Comparison of ENCODE assay signal across 10 mouse cellular contexts in the genomic region with DNA sequence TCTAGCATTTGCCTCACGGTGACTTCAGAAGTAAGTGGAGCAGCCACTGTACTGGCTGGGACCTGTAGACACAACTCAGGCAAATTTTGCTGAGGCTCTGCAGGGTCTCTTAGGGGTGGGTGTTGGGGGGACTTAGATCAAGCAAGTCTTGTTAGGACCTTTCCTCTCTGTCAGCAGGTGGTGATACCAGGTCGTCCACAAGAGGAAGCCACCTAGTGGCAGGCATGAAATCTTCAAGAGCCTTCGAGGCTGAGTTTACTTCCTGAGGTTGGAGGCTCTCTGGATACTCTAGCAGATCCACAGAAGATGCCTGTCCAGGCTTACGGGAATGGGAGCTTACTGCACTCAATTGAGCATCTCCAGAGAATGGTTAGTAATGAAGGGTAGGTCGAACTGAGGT.
DNase-seq lines count a peak whose midpoint lies in the region; ATAC-seq and TF ChIP-seq lines count a peak whose summit lies in the region.
"Had no signal": no experiment of that assay in that cellular context is flagged by ENCODE, and none has a peak within 500 bp of the region (broad histone marks: within the 10 kb centered on the region; RNA-seq: fewer than 3 reads in every experiment).

No protein-coding gene starts in this region.

- peak; percentile 30 for DNase-seq in adrenal gland, postnatal 14 days
- DNase-seq in adrenal gland, adult 2 months = no peak
- DNase-seq in lung, embryonic 14.5 days = peak; percentile 44
- DNase-seq in lung, postnatal 25 days (ENCODE audit: low spot score) = no peak
- DNase-seq in kidney, adult 8-10 months = peak; percentile 41 to 51
- peak; percentile 70 for DNase-seq in thymus, postnatal 14 days
- no peak for DNase-seq in cerebellum, adult 11 months
- DNase-seq in urinary bladder, postnatal 4 days (ENCODE audit: low spot score in 2 of 2) = no peak
- DNase-seq: liver, embryonic 13.5 days had no signal

- ATAC-seq in lung, embryonic 14.5 days (ENCODE audit: insufficient read depth) = no peak

- no peaks in the 10 kb centered on the region for H3K27me3 ChIP-seq in lung, embryonic 14.5 days (ENCODE audit: insufficient read depth, low read length)
- H3K27me3 ChIP-seq: heart, embryonic 15.5 days; liver, embryonic 13.5 days had no signal

- H3K4me3 ChIP-seq in lung, embryonic 14.5 days (ENCODE audit: low read depth, low read length) = no peak overlapping the region
- H3K4me3 ChIP-seq: heart, embryonic 15.5 days; liver, embryonic 13.5 days had no signal

- peak; percentile 61 for TF ChIP-seq CTCF in lung, embryonic 14.5 days (IDR thresholded peaks at IDR 0.05; ENCODE audit: low read depth)

- no peak overlapping the region for H3K9ac ChIP-seq in lung, embryonic 14.5 days
- H3K9ac ChIP-seq: heart, embryonic 15.5 days; liver, embryonic 13.5 days had no signal

- no peak overlapping the region for H3K4me2 ChIP-seq in lung, embryonic 14.5 days
- H3K4me2 ChIP-seq: heart, embryonic 15.5 days; liver, embryonic 13.5 days had no signal

- no peaks in the 10 kb centered on the region for H3K4me1 ChIP-seq in lung, embryonic 14.5 days (ENCODE audit: insufficient read depth)

- H3K36me3 ChIP-seq in lung, embryonic 14.5 days (ENCODE audit: insufficient read depth) = 0 out of 2 replicates have a peak, but pooled peaks cover 21% of the 10 kb centered on the region
- H3K36me3 ChIP-seq: heart, embryonic 15.5 days; liver, embryonic 13.5 days had no signal

- no peak overlapping the region for H3K27ac ChIP-seq in lung, embryonic 14.5 days (ENCODE audit: low read depth)
- H3K27ac ChIP-seq: heart, embryonic 15.5 days; liver, embryonic 13.5 days had no signal

- H3K9me3 ChIP-seq in lung, embryonic 14.5 days (ENCODE audit: low read depth, low read length) = no peaks in the 10 kb centered on the region
- H3K9me3 ChIP-seq: heart, embryonic 15.5 days; liver, embryonic 13.5 days had no signal

- 46% methylated on average over 5 of the region's 5 CpGs for WGBS in lung, embryonic 14.5 days

Comparison
In these comparisons a context has a peak if more than half of its experiments do, and no peak if none do; other contexts are left out.
1. DNase-seq: peak in adrenal gland, postnatal 14 days (single experiment), lung, embryonic 14.5 days (single experiment), kidney, adult 8-10 months (2 of 2) and thymus, postnatal 14 days (single experiment); none in adrenal gland, adult 2 months (single experiment), lung, postnatal 25 days (single experiment), cerebellum, adult 11 months (single experiment) and urinary bladder, postnatal 4 days (0 of 2).